Mouse (Mus musculus) midbrain, embryonic 15.5 days (tissue): ENCODE results near the gene Pla2g2c. TPM values are rescaled to one million over a fixed set of nuclear protein-coding genes. Genes with fewer than 3 reads are reported as not detected.

Experiments used
- ATAC-seq: fragments of 200-750 bp; cut with Nextera tagmentation; replicated peaks from 2 replicates; pipeline ENCODE4 v1.8.0; 2017; ENCODE audit warnings: moderate TSS enrichment
- H3K27ac ChIP-seq: fragments of 300-500 bp; sonication (generic); 2 replicates; pipeline ENCODE4 v1.5.1; 2015; ENCODE audit warnings: mild to moderate bottlenecking, inconsistent platforms
- H3K27me3 ChIP-seq: fragments of 300-500 bp; sonication (generic); replicated peaks from 2 replicates; pipeline ENCODE4 v1.6.1; 2015; ENCODE audit warnings: inconsistent platforms
- H3K36me3 ChIP-seq: fragments of 300-500 bp; sonication (generic); replicated peaks from 2 replicates; pipeline ENCODE4 v1.6.1; 2015; ENCODE audit warnings: inconsistent platforms
- H3K4me1 ChIP-seq: fragments of 300-500 bp; sonication (generic); 2 replicates; pipeline ENCODE4 v1.6.1; 2015; ENCODE audit warnings: inconsistent platforms
- H3K4me2 ChIP-seq: fragments of 300-500 bp; sonication (generic); 2 replicates; pipeline ENCODE4 v1.6.1; 2015; ENCODE audit warnings: inconsistent platforms, mild to moderate bottlenecking, moderate library complexity
- H3K4me3 ChIP-seq: fragments of 300-500 bp; sonication (generic); 2 replicates; pipeline ENCODE4 v1.5.1; 2015; ENCODE audit warnings: mild to moderate bottlenecking, inconsistent platforms
- H3K9ac ChIP-seq: fragments of 300-500 bp; sonication (generic); 2 replicates; pipeline ENCODE4 v1.6.1; 2015; ENCODE audit warnings: mild to moderate bottlenecking, inconsistent platforms
- H3K9me3 ChIP-seq: fragments of 300-500 bp; sonication (generic); 2 replicates; pipeline ENCODE4 v1.6.1; 2016; ENCODE audit warnings: inconsistent platforms
- WGBS: fragments of 180-500 bp; shearing (Covaris S2); methylation state at CpG from one replicate; pipeline ENCODE4 v1.1.7; 2015; ENCODE audit warnings: mixed read lengths; 5-methylcytosine and 5-hydroxymethylcytosine counted together
- polyA plus RNA-seq: library from polyadenylated mRNA; unstranded; fragments of >200 nt; fragmentation: Nextera tagmentation; extraction: Ambion mirVana; gene quantifications from 2 replicates; pipeline ENCODE4 v1.2.1, GENCODE M21; 2015

Gene Pla2g2c
- polyA plus RNA-seq, 1 experiment from 2014 or later: 1.1 TPM

GRCm38 (mm10) chr4:138710633-138711032 is 14.0 kb upstream of the Pla2g2c start:
- peak overlapping the region; percentile 1; the same call in 1 of the 2 replicates for H3K27ac ChIP-seq
- WGBS: 70% methylated on average over 11 of the region's 11 CpGs
- no peaks in the 10 kb centered on the region for H3K36me3 ChIP-seq
- no peak for ATAC-seq
- no peaks in the 10 kb centered on the region for H3K27me3 ChIP-seq
- H3K4me2 ChIP-seq: no peak overlapping the region
- peaks cover 8% of the 10 kb centered on the region; the same call in 1 of the 2 replicates for H3K4me1 ChIP-seq
- H3K9me3 ChIP-seq: no peaks in the 10 kb centered on the region
- H3K9ac ChIP-seq: no peak overlapping the region
- no peak overlapping the region for H3K4me3 ChIP-seq

- whole genome bisulfite sequencing: 70% methylated on average over 17 of the region's 17 CpGs
- H3K9ac ChIP-seq: no peak overlapping the region
- H3K27ac ChIP-seq: peak overlapping the region; percentile 1; the same call in 1 of the 2 replicates
- no peak overlapping the region for H3K4me2 ChIP-seq
- no peaks in the 10 kb centered on the region for H3K27me3 ChIP-seq
- no peak; the same call in 1 of the 2 replicates for ATAC-seq
- H3K9me3 ChIP-seq: no peaks in the 10 kb centered on the region
- H3K4me3 ChIP-seq: no peak overlapping the region
- H3K36me3 ChIP-seq: no peaks in the 10 kb centered on the region
- peaks cover 8% of the 10 kb centered on the region; the same call in 1 of the 2 replicates for H3K4me1 ChIP-seq
These were observed 13.4 kb upstream of the Pla2g2c start for GRCm38 (mm10) chr4:138711051-138711820.

- peaks cover 8% of the 10 kb centered on the region; the same call in 1 of the 2 replicates for H3K4me1 ChIP-seq
- H3K9ac ChIP-seq: no peak overlapping the region
- no peak overlapping the region for H3K4me3 ChIP-seq
- H3K36me3 ChIP-seq: no peaks in the 10 kb centered on the region
- H3K27ac ChIP-seq: no peak overlapping the region
- whole genome bisulfite sequencing: 91% methylated on average over 11 of the region's 11 CpGs
- H3K4me2 ChIP-seq: no peak overlapping the region
- no peaks in the 10 kb centered on the region for H3K27me3 ChIP-seq
- H3K9me3 ChIP-seq: no peaks in the 10 kb centered on the region
- ATAC-seq: no peak
These were observed 12.5 kb upstream of the Pla2g2c start for GRCm38 (mm10) chr4:138712096-138712495.

- Histone ChIP-seq H3K4me1 (peaks cover 8% of the 10 kb centered on the region; the same call in 1 of the 2 replicates), H3K4me3 (no peak overlapping the region), H3K9me3 (no peaks in the 10 kb centered on the region), H3K36me3 (no peaks in the 10 kb centered on the region), H3K27me3 (no peaks in the 10 kb centered on the region), H3K9ac (no peak overlapping the region), H3K4me2 (no peak overlapping the region), H3K27ac (no peak overlapping the region)
- WGBS: 85% methylated on average over 8 of the region's 8 CpGs
- ATAC-seq: no peak
These were observed 12.0 kb upstream of the Pla2g2c start for GRCm38 (mm10) chr4:138712621-138713020.

- H3K27ac ChIP-seq: no peak overlapping the region
- no peak for ATAC-seq
- H3K4me3 ChIP-seq: no peak overlapping the region
- H3K27me3 ChIP-seq: no peaks in the 10 kb centered on the region
- H3K4me1 ChIP-seq: peaks cover 8% of the 10 kb centered on the region; the same call in 1 of the 2 replicates
- 64% methylated on average over 1 of the region's 1 CpGs for WGBS
- H3K4me2 ChIP-seq: no peak overlapping the region
- no peak overlapping the region for H3K9ac ChIP-seq
- H3K9me3 ChIP-seq: no peaks in the 10 kb centered on the region
- no peaks in the 10 kb centered on the region for H3K36me3 ChIP-seq
These were observed 10.4 kb upstream of the Pla2g2c start for GRCm38 (mm10) chr4:138714186-138714585.

- Histone ChIP-seq H3K9ac (no peak overlapping the region), H3K9me3 (no peaks in the 10 kb centered on the region), H3K36me3 (no peaks in the 10 kb centered on the region), H3K4me3 (no peak overlapping the region), H3K27ac (no peak overlapping the region), H3K4me1 (no peaks in the 10 kb centered on the region), H3K4me2 (no peak overlapping the region), H3K27me3 (no peaks in the 10 kb centered on the region)
- 91% methylated on average over 9 of the region's 9 CpGs for WGBS
- ATAC-seq: no peak
These were observed 7.9 kb upstream of the Pla2g2c start for GRCm38 (mm10) chr4:138716697-138717096.

- H3K9ac ChIP-seq: no peak overlapping the region
- no peak for ATAC-seq
- no peaks in the 10 kb centered on the region for H3K27me3 ChIP-seq
- H3K4me3 ChIP-seq: no peak overlapping the region
- no peaks in the 10 kb centered on the region for H3K4me1 ChIP-seq
- 81% methylated on average over 5 of the region's 5 CpGs for WGBS
- no peak overlapping the region for H3K27ac ChIP-seq
- H3K4me2 ChIP-seq: no peak overlapping the region
- H3K9me3 ChIP-seq: no peaks in the 10 kb centered on the region
- H3K36me3 ChIP-seq: no peaks in the 10 kb centered on the region
These were observed 5.9 kb upstream of the Pla2g2c start for GRCm38 (mm10) chr4:138718586-138719263.

- H3K27me3 ChIP-seq: no peaks in the 10 kb centered on the region
- ATAC-seq: no peak
- H3K36me3 ChIP-seq: no peaks in the 10 kb centered on the region
- H3K9ac ChIP-seq: no peak overlapping the region
- peaks cover 2% of the 10 kb centered on the region for H3K4me1 ChIP-seq
- WGBS: 77% methylated on average over 5 of the region's 5 CpGs
- H3K4me2 ChIP-seq: no peak overlapping the region
- H3K27ac ChIP-seq: no peak overlapping the region
- no peaks in the 10 kb centered on the region for H3K9me3 ChIP-seq
- H3K4me3 ChIP-seq: no peak overlapping the region
These were observed 5.4 kb upstream of the Pla2g2c start for GRCm38 (mm10) chr4:138719264-138719596.

GRCm38 (mm10) chr4:138723493-138724281 is 905 bp upstream of the Pla2g2c start:
- 77% methylated on average over 15 of the region's 15 CpGs for WGBS

GRCm38 (mm10) chr4:138725127-138725461 is 502 bp downstream of the Pla2g2c start:
- peak overlapping the region; percentile 59 for H3K4me2 ChIP-seq
- 1% methylated on average over 13 of the region's 13 CpGs for WGBS
- no peaks in the 10 kb centered on the region for H3K27me3 ChIP-seq
- peak overlapping the region; percentile 40; the same call in 1 of the 2 replicates for H3K27ac ChIP-seq
- peaks cover 23% of the 10 kb centered on the region for H3K4me1 ChIP-seq
- peak; percentile 91 for ATAC-seq
- H3K9ac ChIP-seq: peak overlapping the region; percentile 24
- no peaks in the 10 kb centered on the region for H3K36me3 ChIP-seq
- no peaks in the 10 kb centered on the region for H3K9me3 ChIP-seq
- H3K4me3 ChIP-seq: peak overlapping the region; percentile 31

More at GRCm38 (mm10) chr4:138723493-138724281, 905 bp upstream of the Pla2g2c start:
- H3K4me2 ChIP-seq: peak overlapping the region; percentile 59; the same call in 1 of the 2 replicates
- H3K9ac ChIP-seq: no peak overlapping the region
- no peaks in the 10 kb centered on the region for H3K9me3 ChIP-seq
- H3K27ac ChIP-seq: no peak overlapping the region
- H3K27me3 ChIP-seq: no peaks in the 10 kb centered on the region
- no peak overlapping the region for H3K4me3 ChIP-seq
- ATAC-seq: no peak
- no peaks in the 10 kb centered on the region for H3K36me3 ChIP-seq
- H3K4me1 ChIP-seq: peaks cover 17% of the 10 kb centered on the region

GRCm38 (mm10) chr4:138725751-138726150 is 1.2 kb downstream of the Pla2g2c start:
- Histone ChIP-seq H3K27ac (no peak overlapping the region), H3K9me3 (no peaks in the 10 kb centered on the region), H3K27me3 (no peaks in the 10 kb centered on the region), H3K4me3 (no peak overlapping the region), H3K4me1 (peaks cover 23% of the 10 kb centered on the region), H3K9ac (no peak overlapping the region), H3K36me3 (no peaks in the 10 kb centered on the region), H3K4me2 (0 out of 2 replicates have a peak overlapping the region, but pooled peaks have one; percentile 59)
- ATAC-seq: no peak
- 84% methylated on average over 5 of the region's 5 CpGs for WGBS
